Mouse (Mus musculus) brain, embryonic 14.5 days (tissue): Measurements from ENCODE around the gene Plcd3.

Experiments used
- CTCF ChIP-seq: fragments of 200-500 bp; IDR thresholded peaks from 2 replicates; pipeline ENCODE4 v1.5.1; 2012; ENCODE audit warnings: inconsistent platforms, mild to moderate bottlenecking, moderate library complexity, borderline replicate concordance; ENCODE audit not compliant: insufficient read depth, insufficient read length; ENCODE audit errors: extremely low read depth
- POLR2A ChIP-seq: fragments of 200-500 bp; IDR thresholded peaks from 2 replicates; pipeline ENCODE4 v1.6.1; 2012; ENCODE audit warnings: mild to moderate bottlenecking, inconsistent platforms, borderline replicate concordance; ENCODE audit not compliant: poor library complexity, insufficient read depth, insufficient read length, severe bottlenecking; ENCODE audit errors: extremely low read depth

DNA sequence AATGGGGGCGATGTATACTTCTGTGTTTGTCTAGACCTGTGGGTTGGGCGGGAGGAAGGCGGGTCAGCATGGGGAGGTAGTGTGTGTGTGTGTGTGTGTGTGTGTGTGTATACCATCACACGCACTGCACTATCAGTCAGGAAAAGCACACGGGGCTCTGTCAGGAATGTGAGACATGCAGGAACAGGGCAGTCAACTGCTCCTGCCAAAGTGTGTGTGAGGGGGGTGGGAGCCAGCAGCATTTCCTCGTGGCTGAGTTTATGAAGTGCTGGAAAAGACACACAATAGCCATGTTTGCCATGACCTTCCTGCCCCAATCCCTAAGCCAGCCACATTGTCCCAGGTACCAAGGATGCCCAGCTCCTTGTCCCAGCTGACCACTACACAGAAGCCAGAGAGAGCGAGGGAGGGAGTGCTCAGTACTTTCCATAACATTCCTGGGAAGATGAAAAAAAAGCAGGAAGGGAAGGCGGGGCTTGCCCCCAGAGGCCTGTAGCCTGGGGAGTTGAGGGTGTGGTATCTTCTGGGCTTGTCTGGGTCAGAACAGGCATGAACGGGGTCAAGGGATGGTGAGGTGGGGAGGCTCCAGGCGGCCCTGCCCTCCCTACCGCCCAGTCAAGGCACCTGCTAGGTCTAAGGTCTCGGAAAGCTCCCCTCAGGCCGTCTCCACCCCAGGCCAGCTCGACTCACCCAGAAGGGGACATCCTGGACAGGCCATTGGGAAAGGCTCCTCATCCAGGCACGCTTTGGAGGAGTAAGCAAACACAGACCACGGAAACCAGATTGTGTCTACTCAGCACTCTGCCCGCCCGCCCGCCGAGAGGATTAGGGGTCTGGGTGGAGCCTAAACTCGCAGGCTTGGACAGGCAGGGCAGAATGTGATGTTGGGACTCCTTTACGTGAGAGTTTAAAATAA is 4.2 kb downstream of the Plcd3 start:
- TF ChIP-seq CTCF, result no peak
- TF ChIP-seq POLR2A, result no peak
